Mouse (Mus musculus) yolk sac, embryonic 10.5 days (tissue): Measurements from ENCODE around the gene Irf2bp2.

Experiments used
- DNase-seq: peaks from one replicate; pipeline ENCODE4 v3.0.0-alpha.2; 2017; ENCODE audit warnings: low spot score

Gene Irf2bp2

DNA sequence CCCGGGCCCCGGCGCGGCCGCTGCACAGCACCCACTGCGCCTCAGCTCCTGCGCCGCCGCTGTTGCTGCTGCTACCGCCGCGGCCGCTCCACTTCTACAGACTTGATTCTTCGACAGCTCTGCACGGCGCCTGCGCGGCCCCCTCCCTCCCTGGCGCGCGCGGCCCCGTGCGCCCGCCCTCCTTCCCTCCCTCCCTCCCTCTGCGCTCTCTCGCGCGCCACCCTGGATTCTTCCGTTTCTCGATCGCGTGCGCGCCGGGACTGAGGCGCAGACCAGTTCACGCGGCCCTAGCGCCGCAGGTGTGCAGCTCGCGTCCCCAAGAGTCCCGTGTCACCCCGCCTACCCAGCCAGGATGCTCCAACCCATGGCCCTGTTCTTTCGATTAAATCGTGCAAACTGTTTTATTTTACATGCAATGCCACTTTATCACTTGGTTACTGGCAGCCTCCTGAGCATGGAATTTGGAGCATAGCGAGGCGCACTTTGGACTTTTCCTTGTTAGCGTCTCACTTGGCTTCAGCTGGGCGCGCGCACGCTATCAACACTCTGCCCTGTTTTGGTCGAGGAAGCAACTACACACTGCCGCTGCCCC lies at the start of gene Irf2bp2:
Gene Irf2bp2 (minus strand): TSS at position 98 of the 592 bp plus-strand sequence.
- peak; percentile 94 for DNase-seq

DNA sequence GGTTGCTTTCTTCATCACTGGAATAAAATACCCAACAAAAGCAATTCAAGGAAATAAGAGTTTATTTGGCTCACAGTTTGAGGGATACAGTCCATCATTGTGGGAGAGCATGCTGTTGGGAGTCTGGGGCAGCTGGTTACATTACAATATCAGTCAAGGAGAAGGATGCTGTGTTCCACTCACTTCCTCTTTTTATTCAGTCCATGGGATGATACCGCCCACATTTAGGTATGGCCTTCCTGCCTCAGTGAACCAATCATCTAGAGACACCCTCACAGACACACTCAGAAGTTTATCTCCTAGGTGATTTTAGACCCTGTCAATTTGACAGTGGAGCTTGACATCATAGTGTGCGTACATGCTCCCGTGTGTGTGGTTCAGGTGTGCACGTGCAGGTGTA lies 48.9 kb upstream of the Irf2bp2 start:
- DNase-seq: no peak

DNA sequence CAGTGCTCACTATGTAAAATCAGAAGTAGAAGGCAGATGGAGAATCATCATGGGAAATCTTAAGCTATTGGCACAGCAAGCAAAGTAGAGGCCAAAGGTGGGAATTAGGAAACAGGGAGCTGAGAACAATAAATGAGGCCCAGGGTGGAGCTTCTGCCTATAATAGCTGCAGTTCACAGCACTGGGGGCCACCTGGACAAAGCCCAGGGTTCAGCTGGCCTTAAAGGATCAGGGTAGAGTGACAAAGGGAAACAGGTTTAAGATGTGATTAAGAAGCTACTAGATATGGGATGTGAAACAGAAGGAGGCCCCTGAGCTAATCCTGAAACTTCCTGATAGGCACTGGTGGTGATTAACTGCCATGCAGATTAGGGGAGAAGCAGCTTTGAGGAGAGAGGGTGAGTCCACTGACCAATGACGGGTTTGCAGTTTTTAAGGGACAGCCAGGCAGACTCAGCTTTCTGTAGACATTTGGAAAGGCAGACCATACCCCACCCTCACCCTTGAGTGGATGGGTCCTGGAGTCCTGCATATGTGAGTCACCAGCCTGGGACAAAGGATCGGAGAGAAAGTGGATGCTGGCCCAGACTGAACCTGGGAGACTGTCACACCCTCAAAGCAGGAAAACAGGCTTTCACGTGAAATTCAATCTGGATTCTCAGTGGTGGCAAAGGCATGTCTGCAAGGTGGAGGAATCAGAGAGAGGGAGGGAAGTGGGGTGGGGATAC lies 47.9 kb upstream of the Irf2bp2 start:
- DNase-seq: no peak

GRCm38 (mm10) chr8:126639161-126639560 lies 45.4 kb upstream of the Irf2bp2 start:
- no peak for DNase-seq

GRCm38 (mm10) chr8:126638027-126638426 lies 44.2 kb upstream of the Irf2bp2 start:
- DNase-seq: no peak

DNA sequence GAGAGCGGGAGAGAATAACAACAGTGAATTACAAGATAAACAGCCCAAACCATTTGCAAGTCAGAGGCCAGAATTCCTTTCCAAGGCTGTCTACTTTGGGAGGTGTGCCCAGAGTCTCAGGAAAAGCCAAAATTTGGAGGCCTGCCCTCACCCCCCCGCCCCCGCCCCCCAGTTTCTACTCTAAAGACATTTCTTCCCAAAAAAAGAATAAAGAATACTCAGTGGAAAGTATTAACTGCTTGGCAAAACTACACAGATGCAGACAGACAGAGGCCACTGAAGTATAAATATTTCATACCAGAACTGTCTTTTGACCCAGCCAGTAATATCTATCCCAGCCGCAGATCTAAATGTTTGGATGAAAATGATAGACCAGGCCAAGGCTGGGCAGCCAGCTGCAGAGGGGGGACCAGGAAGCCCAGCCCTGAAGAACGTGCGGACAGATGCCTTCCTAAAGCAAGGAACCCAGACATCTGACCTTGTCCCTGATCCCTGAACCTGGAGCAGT lies 40.8 kb upstream of the Irf2bp2 start:
- DNase-seq: no peak

DNA sequence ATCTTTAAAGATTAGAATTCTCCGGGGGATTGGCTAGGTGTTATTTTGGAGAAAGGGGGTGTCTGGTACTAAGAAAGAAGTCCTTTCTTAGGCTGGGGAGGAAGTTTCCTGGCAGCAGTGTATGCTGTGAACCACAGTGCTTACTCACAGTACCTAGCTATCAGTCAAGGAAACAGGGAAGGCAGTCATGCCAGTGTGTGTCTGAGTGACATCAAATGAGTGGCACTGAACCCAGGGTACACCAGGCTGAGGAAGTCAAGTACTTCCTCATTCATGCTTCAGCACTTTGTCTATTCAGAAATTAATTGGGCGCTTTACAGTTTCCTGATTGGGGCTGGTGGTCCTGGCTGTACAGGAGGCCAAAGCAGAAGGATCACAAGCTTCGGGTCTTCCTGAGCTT lies 34.8 kb upstream of the Irf2bp2 start:
- DNase-seq: no peak

GRCm38 (mm10) chr8:126626415-126626814 lies 32.6 kb upstream of the Irf2bp2 start:
- DNase-seq: no peak

DNA sequence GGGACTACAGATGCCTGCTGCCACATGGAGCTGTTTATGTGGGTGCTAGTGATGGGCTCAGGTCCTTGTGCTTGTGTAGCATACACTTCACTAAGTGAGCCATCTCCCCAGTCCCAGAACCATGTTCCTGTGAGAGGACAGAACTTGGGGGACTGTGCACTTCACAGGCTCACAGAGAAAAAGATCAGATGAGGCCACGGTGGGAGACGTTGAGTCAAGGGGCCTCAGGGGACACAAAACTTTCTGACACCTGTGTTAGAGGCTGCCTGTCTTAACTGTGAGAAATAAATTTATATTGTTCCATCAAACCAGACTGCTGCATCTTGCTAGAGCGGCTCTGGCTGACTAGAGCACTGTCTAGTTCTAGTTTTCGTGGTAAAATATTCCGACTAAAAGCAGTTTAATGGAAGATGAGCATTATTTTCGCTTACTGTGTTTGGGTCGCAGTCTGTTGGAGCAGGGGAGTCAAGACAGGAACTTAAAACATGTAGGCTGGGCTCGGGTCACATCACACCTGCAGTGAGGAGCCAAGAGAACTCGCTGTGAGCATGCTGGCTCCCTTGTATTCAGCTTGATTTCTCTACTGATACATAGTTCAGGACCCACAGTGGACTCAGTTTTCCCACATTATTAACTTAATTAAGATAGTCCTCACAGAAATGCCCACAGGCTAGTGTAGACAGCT lies 28.5 kb upstream of the Irf2bp2 start:
- no peak for DNase-seq

GRCm38 (mm10) chr8:126620721-126621120 lies 26.9 kb upstream of the Irf2bp2 start:
- DNase-seq: no peak

DNA sequence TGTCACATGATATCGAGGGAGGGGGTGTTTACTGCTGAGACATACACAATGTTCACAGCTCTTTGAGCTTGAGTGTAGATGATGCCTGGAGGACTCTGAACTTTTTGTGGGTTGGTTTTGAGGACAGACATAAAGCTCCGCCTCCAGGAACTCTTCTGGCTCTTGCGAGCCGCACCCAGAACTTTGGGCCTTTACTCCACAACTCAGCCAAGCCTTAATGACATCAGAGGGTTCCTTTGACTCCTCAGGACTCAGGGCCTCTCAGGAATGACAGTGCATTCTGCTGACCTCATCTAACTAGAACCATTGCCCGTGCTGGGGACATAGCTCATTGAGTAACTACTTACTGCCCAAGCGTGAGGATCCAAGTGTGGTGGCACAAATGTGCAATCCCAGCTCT lies 25.7 kb upstream of the Irf2bp2 start:
- DNase-seq: peak; percentile 75

DNA sequence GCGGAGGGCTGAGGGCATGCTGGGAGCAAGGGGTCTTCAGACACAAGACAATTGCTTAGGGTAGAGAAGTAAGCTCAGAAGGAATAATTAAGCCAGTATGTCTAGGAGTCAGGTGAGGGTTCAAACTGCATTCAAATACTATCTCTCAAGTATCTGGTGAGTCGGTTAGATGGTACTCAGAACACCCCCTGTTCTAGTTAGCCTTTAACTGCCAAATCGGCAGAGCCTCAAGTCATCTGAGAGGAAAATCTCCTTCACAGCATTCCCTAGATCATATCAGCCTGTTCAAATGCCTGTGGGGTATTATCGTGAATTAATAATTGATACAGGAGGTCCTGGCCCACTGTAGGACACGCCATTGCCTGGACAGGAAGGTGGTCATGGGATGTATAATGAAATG lies 23.9 kb upstream of the Irf2bp2 start:
- peak; percentile 60 for DNase-seq

DNA sequence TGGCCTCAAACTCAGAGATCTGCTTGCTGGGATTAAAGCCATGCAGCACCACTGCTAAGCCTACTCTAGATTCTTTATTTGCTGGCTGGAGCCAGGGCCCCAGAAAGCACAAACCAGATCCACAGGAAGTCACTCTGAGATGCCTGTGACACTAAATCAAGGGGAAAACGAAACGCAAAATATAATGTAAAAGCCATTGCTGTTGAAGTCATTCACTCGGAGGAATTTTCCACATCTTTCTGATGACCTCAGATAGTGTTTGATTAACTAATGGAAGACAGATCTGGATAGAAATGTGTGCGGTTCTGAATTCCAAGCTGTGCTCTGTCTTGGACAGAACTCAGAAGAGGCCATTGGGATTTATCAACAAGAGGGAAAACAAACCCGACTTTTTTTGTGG lies 22.9 kb upstream of the Irf2bp2 start:
- DNase-seq: no peak

- DNase-seq: peak; percentile 61
Measured at GRCm38 (mm10) chr8:126615765-126616164, 22.0 kb upstream of the Irf2bp2 start.

DNA sequence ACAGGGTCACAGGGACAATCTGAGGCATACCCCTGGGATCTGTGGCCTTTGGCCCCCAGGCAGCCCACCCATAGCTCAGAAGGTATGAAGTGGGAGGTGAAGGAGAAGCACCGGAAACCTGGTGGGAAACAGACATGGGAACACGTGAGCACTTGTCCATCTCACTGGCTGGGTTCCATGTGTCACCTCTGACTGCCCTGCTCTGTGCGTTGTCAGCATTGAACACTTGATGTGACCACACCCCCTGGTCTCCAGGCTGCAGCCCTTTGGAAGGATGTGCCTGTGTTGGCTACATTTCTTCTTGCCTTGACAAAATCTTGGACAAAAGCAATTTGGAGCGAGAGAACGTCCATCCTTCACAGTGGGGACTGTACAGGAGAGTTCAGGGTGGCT lies 20.9 kb upstream of the Irf2bp2 start:
- no peak for DNase-seq

DNA sequence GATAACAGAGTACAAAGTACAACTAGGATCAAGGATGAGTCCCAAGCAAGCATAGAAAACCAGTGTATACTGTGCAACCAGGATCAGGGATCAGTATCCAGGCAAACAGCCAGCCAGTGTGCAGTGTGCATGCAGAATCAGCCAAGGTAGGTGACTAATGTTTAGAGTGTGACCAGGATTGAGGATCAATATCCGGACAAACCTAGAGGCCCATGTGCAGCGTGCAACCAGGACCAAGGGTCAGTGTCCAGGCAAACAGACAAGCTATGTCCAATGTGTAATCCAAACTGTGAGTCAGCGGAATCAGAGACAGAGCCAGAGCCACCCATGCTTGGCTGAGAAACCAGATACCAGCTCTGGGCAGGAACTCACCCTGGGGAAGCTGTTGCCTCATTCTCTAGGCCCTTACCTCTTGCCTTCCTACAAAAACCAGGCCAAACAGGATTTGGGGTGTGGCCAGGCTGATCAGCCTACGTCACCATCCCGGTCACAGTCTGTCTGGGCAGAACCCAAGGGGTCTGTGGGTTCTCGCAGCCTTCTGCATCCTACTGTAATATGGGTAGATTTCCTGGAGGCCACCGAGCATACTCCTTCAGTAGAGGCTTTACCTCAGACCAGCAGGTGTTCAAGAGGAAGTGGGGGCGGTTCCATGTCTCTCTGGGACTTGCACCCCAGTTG lies 20.4 kb upstream of the Irf2bp2 start:
- peak; percentile 92 for DNase-seq

DNA sequence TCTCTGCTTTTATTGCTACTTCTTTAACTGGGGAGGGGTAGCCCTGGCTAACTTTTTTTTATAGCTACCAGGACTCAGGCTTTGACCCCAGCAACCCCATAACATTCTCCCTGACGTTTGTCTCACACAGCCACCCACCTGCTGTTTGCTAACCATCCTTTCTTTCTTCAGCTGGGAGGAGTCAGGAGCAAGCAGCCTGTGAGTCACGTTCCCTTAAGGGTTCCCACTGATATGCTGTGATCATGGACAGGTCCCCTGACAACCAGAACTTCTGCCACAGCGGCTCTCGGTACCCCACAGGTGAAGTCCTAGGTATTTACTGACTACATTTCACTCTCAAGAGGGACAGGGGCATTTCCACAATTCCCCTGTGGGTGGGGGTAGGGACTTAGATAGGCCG lies 19.4 kb upstream of the Irf2bp2 start:
- peak; percentile 26 for DNase-seq

DNA sequence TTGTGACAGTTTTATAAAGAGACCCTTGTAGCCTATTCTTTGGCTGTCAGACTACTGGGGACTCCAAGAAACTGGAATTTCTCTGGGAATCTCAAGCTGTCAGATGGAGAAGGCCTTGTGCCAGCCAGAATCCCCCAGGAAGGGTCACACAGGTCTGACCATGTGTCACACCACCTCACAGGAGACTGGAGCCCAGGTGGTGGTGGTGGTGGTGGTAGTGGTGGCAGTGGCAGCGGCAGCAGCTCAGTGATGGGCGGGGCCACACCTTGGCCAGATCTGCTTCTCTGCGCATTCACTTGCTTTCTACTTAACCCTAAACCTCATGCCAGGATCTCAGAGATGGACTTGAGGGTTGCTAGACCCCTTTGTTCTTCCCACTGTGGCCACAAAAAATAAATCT lies 19.0 kb upstream of the Irf2bp2 start:
- no peak for DNase-seq

GRCm38 (mm10) chr8:126610713-126611112 lies 16.9 kb upstream of the Irf2bp2 start:
- DNase-seq: no peak

DNA sequence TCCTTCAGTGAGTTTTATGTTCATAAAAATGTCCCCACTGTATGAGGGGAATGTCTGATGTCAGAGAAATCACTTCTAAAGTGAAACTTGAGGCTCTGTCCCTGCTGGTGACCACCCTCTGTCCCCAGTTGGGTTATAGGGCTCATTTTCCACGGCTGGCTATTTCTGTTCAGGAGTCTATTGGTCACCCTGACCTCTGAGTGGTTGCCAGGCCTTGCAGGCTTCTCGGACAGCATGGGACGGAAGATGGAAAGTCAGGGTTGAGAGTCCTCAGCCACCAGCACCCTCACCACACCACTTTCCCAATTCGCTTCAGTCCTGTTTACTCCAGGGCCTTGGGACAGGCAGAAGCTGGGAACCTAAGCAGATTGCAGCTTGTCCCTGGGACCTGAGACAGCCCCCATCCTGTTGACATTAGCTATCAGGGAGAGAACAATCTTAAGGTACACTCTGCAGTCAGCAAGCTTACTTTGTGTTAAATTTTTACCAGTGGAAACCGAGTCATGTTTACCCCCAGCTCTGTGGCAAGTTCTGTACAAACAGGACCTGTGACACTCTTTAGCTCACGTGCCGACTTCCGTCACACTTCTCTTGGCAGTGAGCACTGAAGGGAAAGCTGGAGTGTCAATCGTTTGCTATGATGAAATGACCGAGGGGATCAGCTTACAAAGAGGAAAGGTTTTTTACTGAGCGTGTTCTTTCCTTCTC lies 15.9 kb upstream of the Irf2bp2 start:
- peak; percentile 86 for DNase-seq

DNA sequence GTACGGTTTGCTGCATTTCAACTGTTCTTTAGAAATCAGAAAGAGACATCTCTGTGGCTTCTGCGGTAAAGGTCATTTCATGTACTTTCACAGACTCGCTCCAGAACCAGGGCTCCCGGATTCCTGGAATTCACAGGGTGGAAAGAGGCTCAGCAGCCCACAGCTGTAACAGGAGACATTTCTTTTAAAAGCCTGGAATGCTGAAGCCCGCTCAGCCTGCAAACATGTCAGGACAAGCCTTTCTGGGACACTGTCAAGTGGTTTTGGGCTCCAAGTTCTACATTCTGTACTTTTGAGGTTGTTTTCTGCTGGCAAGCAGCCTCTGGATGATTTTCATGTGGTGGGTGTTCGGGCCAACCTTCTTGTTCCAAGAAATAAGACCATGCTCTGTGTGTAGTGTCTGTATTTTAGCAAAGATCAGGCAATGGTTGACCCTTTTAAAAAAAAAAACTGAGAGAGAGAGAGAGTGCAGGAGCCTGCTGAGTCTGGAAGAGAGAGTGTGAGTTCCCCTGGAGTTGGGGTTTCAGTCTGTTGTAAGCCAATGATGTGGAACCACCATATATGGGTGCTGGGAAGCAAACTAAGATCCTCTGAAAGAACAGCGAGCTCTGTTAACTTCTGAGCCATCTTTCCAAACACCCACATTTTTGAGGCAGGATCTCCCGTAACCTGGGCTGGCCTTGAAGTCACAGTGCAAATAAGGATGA lies 9.6 kb upstream of the Irf2bp2 start:
- peak; percentile 75 for DNase-seq
